Mouse (Mus musculus): Measurements from ENCODE around the gene Card9. TPM values are rescaled to one million over a fixed set of nuclear protein-coding genes. Genes with fewer than 3 reads are reported as not detected.

Gene Card9
- polyA plus RNA-seq, 1 experiment, result 4.5 TPM

DNA sequence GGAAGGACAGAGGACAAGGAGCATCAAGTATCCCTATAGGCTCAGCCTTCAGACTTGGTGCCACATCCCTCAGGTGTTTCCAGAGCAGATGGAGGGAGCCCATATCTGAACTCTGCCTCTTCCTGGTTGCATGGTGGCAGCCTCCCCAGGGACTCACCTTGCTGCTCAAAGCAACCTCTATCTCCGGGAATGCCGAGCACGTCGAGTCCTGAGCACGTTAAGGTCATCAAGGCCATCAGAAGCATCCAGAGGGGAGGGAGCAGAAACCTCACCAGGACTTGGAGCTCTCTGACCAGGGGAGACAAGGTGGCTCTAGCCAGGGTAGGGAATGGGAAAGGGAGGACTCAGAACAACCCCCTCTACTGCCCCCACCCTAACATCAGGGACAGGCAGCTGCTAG lies 2.8 kb upstream of the Card9 start:
- H3K4me3 ChIP-seq (ENCODE audit: low read depth, low read length), result no peak overlapping the region
- H3K27ac ChIP-seq (ENCODE audit: insufficient read depth, low read depth, low read length), result no peak overlapping the region
- TF ChIP-seq POLR2A (IDR thresholded peaks at IDR 0.05; ENCODE audit: low read depth, low read length) (no peak), CTCF (IDR thresholded peaks at IDR 0.05; ENCODE audit: extremely low read depth, insufficient read length, insufficient replicate concordance, low read depth, low read length) (no peak)
- peaks cover 27% of the 10 kb centered on the region for H3K36me3 ChIP-seq (ENCODE audit: control insufficient read depth, insufficient read depth, low read length)
- no peaks in the 10 kb centered on the region for H3K27me3 ChIP-seq (ENCODE audit: control insufficient read depth, insufficient read depth, low read length)
- WGBS, result 81% methylated on average over 5 of the region's 5 CpGs
- peaks cover 11% of the 10 kb centered on the region for H3K4me1 ChIP-seq (ENCODE audit: control insufficient read depth, insufficient read depth, insufficient read length, low read length)

DNA sequence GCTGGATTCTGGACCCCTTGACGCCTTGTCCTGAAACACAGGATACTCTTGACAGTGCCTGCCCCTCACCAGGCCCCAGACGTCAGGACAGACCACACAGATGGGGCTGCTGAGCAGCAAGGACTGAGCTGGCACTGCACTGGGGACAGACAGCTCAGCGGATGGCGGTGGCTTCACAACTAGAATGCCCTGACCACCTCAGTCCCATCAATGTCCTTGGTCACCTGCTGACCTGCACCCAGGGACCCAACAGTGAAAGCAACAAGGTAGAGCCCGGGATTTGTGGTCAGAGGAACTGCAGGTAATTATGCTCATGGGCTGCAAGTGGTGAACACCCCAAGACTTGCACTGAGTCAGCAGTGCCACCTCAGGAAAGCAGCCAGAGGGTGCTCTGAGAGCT lies 2.3 kb upstream of the Card9 start:
- WGBS, result 92% methylated on average over 5 of the region's 5 CpGs
- no peak overlapping the region for H3K27ac ChIP-seq (ENCODE audit: insufficient read depth, low read depth, low read length)
- H3K27me3 ChIP-seq (ENCODE audit: control insufficient read depth, insufficient read depth, low read length), result no peaks in the 10 kb centered on the region
- H3K4me3 ChIP-seq (ENCODE audit: low read depth, low read length), result no peak overlapping the region
- peaks cover 11% of the 10 kb centered on the region for H3K4me1 ChIP-seq (ENCODE audit: control insufficient read depth, insufficient read depth, insufficient read length, low read length)
- no peak for TF ChIP-seq CTCF (IDR thresholded peaks at IDR 0.05; ENCODE audit: extremely low read depth, insufficient read length, insufficient replicate concordance, low read depth, low read length)
- no peak for TF ChIP-seq POLR2A (IDR thresholded peaks at IDR 0.05; ENCODE audit: low read depth, low read length)
- peaks cover 23% of the 10 kb centered on the region for H3K36me3 ChIP-seq (ENCODE audit: control insufficient read depth, insufficient read depth, low read length)

DNA sequence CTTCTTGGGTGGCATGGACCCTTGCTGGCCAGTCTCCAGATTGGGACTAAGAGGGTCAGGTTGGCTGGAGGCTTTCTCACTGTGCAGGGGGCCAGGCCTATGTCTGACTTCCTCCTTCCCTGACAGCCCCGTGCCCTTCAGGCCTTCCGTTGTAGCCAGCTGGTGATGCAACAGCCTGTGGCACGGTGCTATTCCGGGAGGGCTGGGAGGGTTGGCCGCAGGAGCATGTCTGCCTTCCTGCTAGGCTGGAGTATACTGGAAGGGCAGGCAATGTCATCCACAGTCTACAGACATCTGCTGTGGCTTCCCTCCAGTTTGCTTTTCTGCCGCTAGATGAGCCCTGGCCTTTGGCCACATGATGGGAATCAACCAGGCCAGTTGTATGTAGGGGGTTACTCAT lies 735 bp downstream of the Card9 start:
- no peak overlapping the region for H3K27ac ChIP-seq (ENCODE audit: insufficient read depth, low read depth, low read length)
- H3K4me3 ChIP-seq (ENCODE audit: low read depth, low read length), result peak overlapping the region; percentile 32
- 68% methylated on average over 6 of the region's 6 CpGs for WGBS
- peaks cover 11% of the 10 kb centered on the region for H3K4me1 ChIP-seq (ENCODE audit: control insufficient read depth, insufficient read depth, insufficient read length, low read length)
- TF ChIP-seq CTCF (IDR thresholded peaks at IDR 0.05; ENCODE audit: extremely low read depth, insufficient read length, insufficient replicate concordance, low read depth, low read length), result no peak
- TF ChIP-seq POLR2A (IDR thresholded peaks at IDR 0.05; ENCODE audit: low read depth, low read length), result no peak
- H3K27me3 ChIP-seq (ENCODE audit: control insufficient read depth, insufficient read depth, low read length), result no peaks in the 10 kb centered on the region
- H3K36me3 ChIP-seq (ENCODE audit: control insufficient read depth, insufficient read depth, low read length), result peaks cover 2% of the 10 kb centered on the region; the same call in 1 of the 2 replicates

DNA sequence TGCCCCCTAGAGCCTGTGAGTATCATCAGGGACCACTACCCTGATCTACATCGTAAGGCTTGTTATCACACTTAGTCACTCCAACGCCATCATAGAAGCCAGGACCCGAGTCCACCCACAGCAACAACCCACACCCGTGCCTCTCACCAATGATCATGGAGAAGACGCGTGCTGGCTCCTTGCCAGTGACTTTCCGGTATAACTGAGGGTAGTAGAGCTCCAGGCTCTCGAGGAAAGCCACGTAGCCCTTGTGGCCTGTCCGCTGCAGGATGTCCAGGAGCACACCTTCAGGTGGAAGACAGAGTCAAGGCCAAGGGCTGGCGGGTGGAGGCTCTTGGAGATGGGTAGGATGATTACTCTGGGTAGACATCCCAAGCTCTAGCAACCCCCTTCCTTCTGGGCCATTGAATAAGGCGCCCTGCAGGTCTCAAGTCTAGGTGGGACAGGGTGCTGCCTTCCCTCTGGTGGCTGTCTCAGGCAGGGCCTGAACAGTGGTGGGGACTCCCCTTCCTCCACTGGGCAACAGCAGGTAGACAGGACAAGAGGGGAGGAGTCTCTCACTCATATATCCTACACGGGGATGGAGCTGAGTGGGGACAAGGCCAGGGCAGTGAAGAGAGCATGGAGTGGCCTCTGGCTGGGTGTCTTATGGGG lies 1.9 kb downstream of the Card9 start:
- Histone ChIP-seq H3K4me3 (ENCODE audit: low read depth, low read length) (no peak overlapping the region), H3K27ac (ENCODE audit: insufficient read depth, low read depth, low read length) (no peak overlapping the region), H3K27me3 (ENCODE audit: control insufficient read depth, insufficient read depth, low read length) (no peaks in the 10 kb centered on the region), H3K4me1 (ENCODE audit: control insufficient read depth, insufficient read depth, insufficient read length, low read length) (peaks cover 11% of the 10 kb centered on the region), H3K36me3 (ENCODE audit: control insufficient read depth, insufficient read depth, low read length) (no peaks in the 10 kb centered on the region)
- TF ChIP-seq POLR2A (IDR thresholded peaks at IDR 0.05; ENCODE audit: low read depth, low read length) (no peak), CTCF (IDR thresholded peaks at IDR 0.05; ENCODE audit: extremely low read depth, insufficient read length, insufficient replicate concordance, low read depth, low read length) (no peak)
- 81% methylated on average over 13 of the region's 13 CpGs for WGBS

DNA sequence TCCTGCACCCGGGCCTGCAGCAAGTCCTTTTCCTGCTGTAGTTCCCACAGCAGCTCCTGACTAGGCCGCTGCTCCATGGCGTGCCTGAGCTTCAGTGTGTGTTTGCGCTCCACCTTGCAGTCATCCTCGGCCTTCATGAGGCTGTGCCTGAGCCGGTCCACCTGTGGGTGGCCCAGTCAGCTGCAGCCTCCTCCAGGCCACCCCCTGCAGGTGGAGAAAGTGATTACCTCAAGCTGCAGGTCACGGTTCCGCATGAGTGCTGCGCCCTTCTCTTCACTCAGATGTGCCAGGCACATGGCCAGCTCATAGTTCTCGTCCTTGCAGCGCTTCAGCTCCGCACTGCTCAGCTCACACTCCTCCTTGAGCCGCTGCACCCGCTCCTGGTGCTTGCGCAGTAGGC lies 3.2 kb downstream of the Card9 start:
- Histone ChIP-seq H3K27ac (ENCODE audit: insufficient read depth, low read depth, low read length) (no peak overlapping the region), H3K27me3 (ENCODE audit: control insufficient read depth, insufficient read depth, low read length) (no peaks in the 10 kb centered on the region), H3K36me3 (ENCODE audit: control insufficient read depth, insufficient read depth, low read length) (no peaks in the 10 kb centered on the region), H3K4me3 (ENCODE audit: low read depth, low read length) (no peak overlapping the region), H3K4me1 (ENCODE audit: control insufficient read depth, insufficient read depth, insufficient read length, low read length) (peaks cover 14% of the 10 kb centered on the region)
- WGBS, result 52% methylated on average over 15 of the region's 15 CpGs
- TF ChIP-seq POLR2A (IDR thresholded peaks at IDR 0.05; ENCODE audit: low read depth, low read length) (no peak), CTCF (IDR thresholded peaks at IDR 0.05; ENCODE audit: extremely low read depth, insufficient read length, insufficient replicate concordance, low read depth, low read length) (peak; percentile 22; the same call in 1 of the 2 replicates)

DNA sequence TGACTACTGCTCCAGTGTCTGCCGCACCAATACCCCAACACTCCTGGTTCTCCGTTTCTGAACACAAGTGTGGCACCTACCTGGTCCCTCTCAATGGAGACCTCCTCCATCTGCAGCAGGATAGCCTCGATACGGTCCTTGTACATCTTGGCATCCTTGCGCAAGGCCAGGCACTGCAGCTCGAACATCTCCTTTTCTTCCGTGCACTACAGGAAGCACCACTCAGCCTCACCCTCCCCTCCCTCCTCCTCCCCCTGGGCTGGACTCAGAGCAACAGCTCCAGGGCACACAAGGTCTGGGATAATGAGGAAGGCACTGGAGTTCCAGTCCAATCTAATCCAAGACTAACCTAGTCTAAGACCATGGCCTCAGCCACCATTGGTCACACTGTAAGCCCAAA lies 4.0 kb downstream of the Card9 start:
- H3K4me1 ChIP-seq (ENCODE audit: control insufficient read depth, insufficient read depth, insufficient read length, low read length), result peaks cover 16% of the 10 kb centered on the region

DNA sequence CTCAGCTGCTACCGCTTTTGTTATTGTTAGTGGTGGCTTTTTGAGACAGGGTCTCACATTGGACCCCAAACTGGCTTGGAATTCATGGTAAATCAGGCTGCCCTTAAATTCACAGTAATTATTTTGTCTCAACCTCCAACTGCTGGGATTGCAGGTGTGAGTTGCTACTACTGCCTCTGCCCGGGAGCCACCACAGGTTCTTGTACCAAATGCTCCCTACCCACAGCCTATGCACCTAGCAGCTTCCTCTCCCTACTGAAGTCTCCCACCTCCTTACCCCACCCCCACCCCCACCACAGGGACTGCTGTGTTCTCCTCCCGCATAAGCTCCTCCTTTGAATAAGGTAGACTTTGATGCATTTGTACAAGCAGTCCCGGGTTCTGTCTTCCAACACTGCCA lies 4.5 kb downstream of the Card9 start:
- WGBS, result 84% methylated on average over 4 of the region's 4 CpGs
- Histone ChIP-seq H3K4me3 (ENCODE audit: low read depth, low read length) (no peak overlapping the region), H3K27me3 (ENCODE audit: control insufficient read depth, insufficient read depth, low read length) (no peaks in the 10 kb centered on the region), H3K27ac (ENCODE audit: insufficient read depth, low read depth, low read length) (no peak overlapping the region), H3K36me3 (ENCODE audit: control insufficient read depth, insufficient read depth, low read length) (no peaks in the 10 kb centered on the region), H3K4me1 (ENCODE audit: control insufficient read depth, insufficient read depth, insufficient read length, low read length) (peaks cover 18% of the 10 kb centered on the region)
- TF ChIP-seq POLR2A (IDR thresholded peaks at IDR 0.05; ENCODE audit: low read depth, low read length) (no peak), CTCF (IDR thresholded peaks at IDR 0.05; ENCODE audit: extremely low read depth, insufficient read length, insufficient replicate concordance, low read depth, low read length) (no peak)

More for the DNA sequence above, 4.0 kb downstream of the Card9 start:
- Histone ChIP-seq H3K27ac (ENCODE audit: insufficient read depth, low read depth, low read length) (no peak overlapping the region), H3K4me3 (ENCODE audit: low read depth, low read length) (no peak overlapping the region), H3K36me3 (ENCODE audit: control insufficient read depth, insufficient read depth, low read length) (no peaks in the 10 kb centered on the region), H3K27me3 (ENCODE audit: control insufficient read depth, insufficient read depth, low read length) (no peaks in the 10 kb centered on the region)
- TF ChIP-seq CTCF (IDR thresholded peaks at IDR 0.05; ENCODE audit: extremely low read depth, insufficient read length, insufficient replicate concordance, low read depth, low read length) (no peak), POLR2A (IDR thresholded peaks at IDR 0.05; ENCODE audit: low read depth, low read length) (no peak)
- 73% methylated on average over 7 of the region's 7 CpGs for WGBS

Data from small intestine, adult 2 months (tissue).